In genomic region chr9:27501816-27502215, GRCm38 (mm10) we compare ENCODE assay signal across 20 mouse cellular contexts.
DNase-seq lines count a peak whose midpoint lies in the region; ATAC-seq and TF ChIP-seq lines count a peak whose summit lies in the region.
"Had no signal": no experiment of that assay in that cellular context is flagged by ENCODE, and none has a peak within 500 bp of the region (broad histone marks: within the 10 kb centered on the region; RNA-seq: fewer than 3 reads in every experiment).

No protein-coding gene starts in this region.

- no peaks in the 10 kb centered on the region for H3K27me3 ChIP-seq in embryonic facial prominence, embryonic 14.5 days (replicated peaks; ENCODE audit: control insufficient read depth, insufficient read depth, low read length)
- H3K27me3 ChIP-seq in embryonic facial prominence, embryonic 10.5 days (replicated peaks; ENCODE audit: low read depth, poor library complexity, severe bottlenecking) = no peaks in the 10 kb centered on the region
- H3K27me3 ChIP-seq: embryonic facial prominence, embryonic 13.5 days; forebrain, embryonic 12.5 days had no signal

- DNase-seq in embryonic facial prominence, embryonic 14.5 days (ENCODE audit: low spot score) = peak; percentile 22
- DNase-seq in embryonic facial prominence, embryonic 10.5 days (ENCODE audit: low spot score) = no peak
- DNase-seq in frontal cortex, adult 2 months (ENCODE audit: extremely low spot score in 1 of 2, low spot score in 1 of 2) = no peak
- peak; percentile 58 for DNase-seq in brain, adult 2 months (ENCODE audit: low read depth, low spot score)
- peak; percentile 58 for DNase-seq in brain, embryonic 14.5 days (ENCODE audit: low read depth)
- no peak for DNase-seq in adipocyte (ENCODE audit: low spot score)
- DNase-seq: adrenal gland, adult 8-10 months; adrenal gland, postnatal 14 days; adrenal gland, postnatal 36 days; cerebellum, adult 11-12 months; cerebellum, adult 2 months; cerebellum, adult 9-10 months; cerebellum, postnatal 10 days; cerebellum, postnatal 25 days; embryo, embryonic 11 days had no signal

- no peak overlapping the region for H3K27ac ChIP-seq in embryonic facial prominence, embryonic 14.5 days (replicated peaks; ENCODE audit: low read depth, low read length)
- H3K27ac ChIP-seq in embryonic facial prominence, embryonic 10.5 days (replicated peaks) = no peak overlapping the region
- H3K27ac ChIP-seq: embryonic facial prominence, embryonic 13.5 days; forebrain, embryonic 12.5 days had no signal

- H3K36me3 ChIP-seq in embryonic facial prominence, embryonic 14.5 days (ENCODE audit: control insufficient read depth, insufficient read depth, low read length) = no peaks in the 10 kb centered on the region
- no peaks in the 10 kb centered on the region for H3K36me3 ChIP-seq in embryonic facial prominence, embryonic 10.5 days (replicated peaks)
- H3K36me3 ChIP-seq: embryonic facial prominence, embryonic 13.5 days; forebrain, embryonic 12.5 days had no signal

- H3K9me3 ChIP-seq in embryonic facial prominence, embryonic 14.5 days (ENCODE audit: control insufficient read depth, low read length) = no peaks in the 10 kb centered on the region
- no peaks in the 10 kb centered on the region for H3K9me3 ChIP-seq in embryonic facial prominence, embryonic 10.5 days
- H3K9me3 ChIP-seq: embryonic facial prominence, embryonic 13.5 days; forebrain, embryonic 12.5 days had no signal

- H3K4me1 ChIP-seq in embryonic facial prominence, embryonic 14.5 days (ENCODE audit: control insufficient read depth, insufficient read depth, low read length) = no peaks in the 10 kb centered on the region
- no peaks in the 10 kb centered on the region for H3K4me1 ChIP-seq in embryonic facial prominence, embryonic 10.5 days
- H3K4me1 ChIP-seq: embryonic facial prominence, embryonic 13.5 days; forebrain, embryonic 12.5 days had no signal

- TF ChIP-seq CTCF in brain, embryonic 14.5 days (IDR thresholded peaks at IDR 0.05; ENCODE audit: borderline replicate concordance, extremely low read depth, insufficient read depth, insufficient read length) = no peak

- no peak overlapping the region for H3K4me2 ChIP-seq in embryonic facial prominence, embryonic 14.5 days (ENCODE audit: low read depth, low read length)
- H3K4me2 ChIP-seq: embryonic facial prominence, embryonic 13.5 days; forebrain, embryonic 12.5 days had no signal

- no peak for ATAC-seq in embryonic facial prominence, embryonic 14.5 days (ENCODE audit: low read depth)
- ATAC-seq in frontal cortex, adult (ENCODE audit: low TSS enrichment) = peak; percentile 72
- ATAC-seq: forebrain, embryonic 14.5 days; forebrain, embryonic 16.5 days had no signal

- no peak overlapping the region for H3K4me3 ChIP-seq in embryonic facial prominence, embryonic 14.5 days (ENCODE audit: low read depth, low read length)
- H3K4me3 ChIP-seq in embryonic facial prominence, embryonic 10.5 days = no peak overlapping the region
- H3K4me3 ChIP-seq: embryonic facial prominence, embryonic 13.5 days; forebrain, embryonic 12.5 days had no signal

- no peak overlapping the region for H3K9ac ChIP-seq in embryonic facial prominence, embryonic 14.5 days (ENCODE audit: low read depth, low read length)
- H3K9ac ChIP-seq: embryonic facial prominence, embryonic 13.5 days; forebrain, embryonic 12.5 days had no signal

- WGBS in embryonic facial prominence, embryonic 14.5 days = 71% methylated on average over 6 of the region's 6 CpGs
- WGBS in embryonic facial prominence, embryonic 10.5 days = 81% methylated on average over 6 of the region's 6 CpGs

- no peak for TF ChIP-seq POLR2A in brain, embryonic 14.5 days (IDR thresholded peaks at IDR 0.05; ENCODE audit: borderline replicate concordance, extremely low read depth, insufficient read depth, insufficient read length, poor library complexity, severe bottlenecking)

Comparison
In these comparisons a context has a peak if more than half of its experiments do, and no peak if none do; other contexts are left out.
1. DNase-seq: peak in embryonic facial prominence, embryonic 14.5 days (single experiment), brain, adult 2 months (single experiment) and brain, embryonic 14.5 days (single experiment); none in embryonic facial prominence, embryonic 10.5 days (single experiment), frontal cortex, adult 2 months (0 of 2) and adipocyte (single experiment).